Mouse (Mus musculus) layer of hippocampus, postnatal 25 days (tissue): Measurements from ENCODE around the gene Ptprz1. TPM values are rescaled to one million over a fixed set of nuclear protein-coding genes. Genes with fewer than 3 reads are reported as not detected.
"Not testable (repeated sequence)": the region's sequence is repeated elsewhere in the genome, so short reads cannot be mapped to it uniquely, and the experiment has no call there.

Source experiments
- DNase-seq, 2 experiments: peaks; one replicate each; pipeline ENCODE4 v3.0.0; 2022; ENCODE audit warnings: mixed read lengths in 2 of 2, low spot score in 1 of 2; ENCODE audit errors: extremely low spot score in 1 of 2
- total RNA-seq, 2 experiments: library from RNA; stranded (reverse); gene quantifications; 2 replicates each; pipeline ENCODE4 v1.2.3; 2021

Gene Ptprz1
- total RNA-seq, 2 experiments from 2014 or later: 133 to 153 TPM

- no peak for DNase-seq
Measured at GRCm38 (mm10) chr6:22984520-22985154, 109.3 kb downstream of the Ptprz1 start.

- DNase-seq: no peak
Measured at GRCm38 (mm10) chr6:23003152-23003551, 127.8 kb downstream of the Ptprz1 start.

DNA sequence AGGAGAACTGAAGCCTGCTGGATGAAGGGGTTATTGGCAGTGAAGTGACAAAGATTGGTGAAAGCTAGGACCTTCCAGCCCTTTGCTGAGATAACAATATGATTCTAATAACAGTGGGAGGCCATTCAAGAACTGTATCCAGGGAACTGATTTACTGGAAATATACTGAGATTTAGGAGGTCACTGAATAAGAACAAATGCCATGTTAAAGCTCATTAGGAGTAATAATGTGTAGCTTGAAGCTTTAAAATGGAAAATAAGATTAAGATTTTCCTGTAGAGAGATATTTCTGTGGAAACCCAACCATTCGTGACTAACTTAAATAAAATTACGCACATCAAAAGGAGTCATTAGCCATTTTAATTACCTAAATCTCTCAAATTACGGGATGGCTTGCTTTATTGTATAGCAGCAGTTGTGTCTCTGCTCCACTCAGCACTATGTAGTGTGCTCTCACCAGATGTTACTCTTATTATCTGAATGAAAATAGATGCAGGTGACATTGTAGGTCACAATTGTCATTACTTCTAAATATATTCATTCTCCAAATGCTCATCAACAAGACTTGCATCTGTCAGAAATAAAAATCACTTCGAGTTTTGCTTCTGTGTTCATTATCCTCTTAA, 139.8 kb downstream of the Ptprz1 start:
- no peak for DNase-seq

DNA sequence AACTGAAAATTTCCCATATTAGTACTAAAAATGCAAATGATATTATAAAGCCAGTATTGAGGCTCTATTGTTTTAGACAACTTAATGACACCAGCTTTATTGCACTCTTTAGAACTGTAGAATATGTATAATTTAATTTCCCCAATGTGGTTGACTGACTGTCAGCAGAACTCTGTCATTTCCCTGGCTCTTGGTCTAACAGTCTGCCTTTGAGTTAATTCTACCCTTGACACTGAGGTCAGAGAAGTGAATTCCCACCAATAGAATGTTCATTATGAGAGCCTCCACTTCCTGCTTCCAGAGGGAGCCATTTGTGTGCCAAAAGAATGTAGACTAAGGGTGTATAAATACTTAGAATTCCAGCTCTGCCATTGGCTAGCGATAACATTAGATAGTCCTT, 152.9 kb downstream of the Ptprz1 start:
- no peak for DNase-seq

DNA sequence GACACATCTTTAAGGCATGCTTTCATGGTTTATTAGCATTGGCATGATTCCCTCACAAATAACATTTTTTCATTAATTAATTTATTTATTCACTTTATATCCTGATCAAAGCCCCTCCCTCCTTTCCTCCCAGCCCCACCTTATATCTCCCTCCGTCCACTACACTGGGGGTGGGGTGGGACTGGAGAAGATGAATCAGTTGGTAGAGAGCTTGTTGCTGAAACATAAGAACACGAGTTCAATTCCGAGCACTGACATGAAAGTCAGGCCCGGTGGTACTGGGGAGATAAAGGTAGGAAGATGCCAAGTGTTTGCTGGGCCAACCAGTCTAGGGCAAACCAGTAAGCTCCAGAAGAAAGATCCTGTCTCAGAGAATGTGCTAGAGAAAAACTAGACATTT, 173.5 kb downstream of the Ptprz1 start:
- no peak for DNase-seq

DNA sequence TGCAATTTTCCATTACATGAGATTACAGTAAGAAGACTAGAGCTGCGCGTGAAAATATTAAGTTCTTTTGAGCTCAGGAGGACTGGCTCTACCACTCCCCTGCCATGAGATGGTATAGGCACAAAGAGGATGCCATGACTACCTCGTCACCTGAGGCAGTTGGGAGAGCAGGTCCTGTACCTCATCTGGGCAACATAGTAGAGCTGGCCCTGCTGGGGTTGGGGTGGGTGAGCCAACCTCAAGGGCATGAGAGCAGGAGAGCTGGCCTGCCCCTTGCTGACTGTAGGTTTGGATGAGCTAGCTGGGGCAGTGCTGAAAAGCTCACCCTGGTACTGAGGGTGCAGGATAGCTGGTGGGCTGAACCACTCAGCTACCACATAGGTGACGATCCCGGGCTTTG, 180.4 kb downstream of the Ptprz1 start:
- DNase-seq: no peak

- DNase-seq: no peak
Measured at GRCm38 (mm10) chr6:23076060-23076459, 200.8 kb downstream of the Ptprz1 start.

GRCm38 (mm10) chr6:23078273-23078672, 203.0 kb downstream of the Ptprz1 start:
- no peak for DNase-seq

- no peak for DNase-seq
Measured at GRCm38 (mm10) chr6:23079991-23080680, 204.8 kb downstream of the Ptprz1 start.

GRCm38 (mm10) chr6:23084587-23085421, 209.5 kb downstream of the Ptprz1 start:
- DNase-seq: no peak

DNA sequence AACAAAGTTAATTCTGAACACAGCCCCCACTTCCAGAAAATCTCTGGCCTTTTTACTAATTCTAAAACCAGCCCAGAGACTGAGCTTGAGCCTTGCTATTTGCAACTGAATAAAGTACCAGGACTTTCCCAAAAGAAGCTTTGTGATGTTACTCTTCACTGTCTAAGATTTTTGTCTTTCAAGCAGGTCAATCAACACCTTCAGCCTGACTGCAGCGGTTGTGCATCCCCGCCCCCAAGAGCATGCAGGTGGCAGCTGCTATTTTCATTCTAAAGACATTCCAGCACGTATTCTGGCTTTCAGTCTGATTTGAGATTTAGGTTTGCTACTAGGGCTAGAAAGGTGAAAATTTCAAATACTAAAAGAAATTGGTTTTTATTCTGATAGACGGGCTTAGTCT, 214.0 kb downstream of the Ptprz1 start:
- DNase-seq: not testable (repeated sequence)

DNA sequence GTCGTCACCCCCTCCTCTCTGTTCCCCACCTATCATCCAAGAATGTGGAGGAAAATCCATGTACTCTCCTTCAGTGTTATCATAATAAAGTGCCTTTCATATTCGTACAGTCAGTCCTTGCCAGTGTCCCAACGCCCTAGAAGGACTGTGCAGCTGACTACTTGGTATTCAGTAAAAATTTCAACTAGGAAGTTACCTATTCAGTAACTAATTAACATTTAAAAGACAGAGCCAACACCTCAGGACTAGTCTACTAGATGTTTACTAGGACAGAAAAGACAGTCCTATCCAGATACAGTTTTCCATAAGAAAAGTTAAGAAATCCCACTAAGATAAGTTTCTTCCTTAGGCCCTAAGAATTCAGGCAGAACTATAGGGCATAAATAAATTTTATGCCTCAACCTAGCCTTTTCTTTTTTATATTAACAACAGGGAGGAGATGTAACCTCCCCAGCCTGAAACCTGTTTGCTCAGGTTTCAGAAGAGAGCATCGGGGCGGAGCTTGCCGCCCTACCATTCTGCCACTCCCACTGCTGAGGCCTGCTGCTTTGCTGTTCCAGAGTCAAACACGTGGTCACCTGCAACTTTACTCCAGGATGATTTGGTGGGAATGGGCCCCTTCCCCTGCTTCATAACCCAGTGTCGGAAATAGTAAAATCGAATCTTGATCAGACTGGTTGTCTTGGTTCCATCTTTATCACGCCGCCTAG, 215.2 kb downstream of the Ptprz1 start:
- not testable (repeated sequence) for DNase-seq
